Comparison of ENCODE assay signal across 10 mouse cellular contexts in the genomic region with DNA sequence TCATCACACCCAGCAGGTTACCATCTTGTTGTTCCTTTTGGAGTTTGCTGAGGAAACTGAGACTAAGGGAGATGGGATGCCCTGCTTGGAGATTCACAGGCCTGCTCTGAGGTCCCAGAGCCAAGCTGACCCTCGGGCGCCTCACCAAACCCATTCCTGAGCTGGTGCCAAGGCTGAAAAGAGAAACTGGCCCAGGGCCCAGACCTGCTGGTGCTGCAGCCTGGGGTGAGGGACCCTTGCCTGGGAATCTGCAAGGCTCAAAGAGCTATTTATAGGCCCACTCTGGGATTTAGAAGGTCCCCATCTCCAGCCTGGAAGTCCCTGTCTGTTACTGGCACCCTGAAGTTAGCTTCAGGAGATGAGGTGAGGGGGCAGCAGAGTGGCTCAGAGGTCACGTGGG. TPM values are rescaled to one million over a fixed set of nuclear protein-coding genes. Genes with fewer than 3 reads are reported as not detected.
DNase-seq lines count a peak whose midpoint lies in the region; ATAC-seq lines count a peak whose summit lies in the region.
"Had no signal": no experiment of that assay in that cellular context is flagged by ENCODE, and none has a peak within 500 bp of the region (broad histone marks: within the 10 kb centered on the region; RNA-seq: fewer than 3 reads in every experiment).

No protein-coding gene starts in this region.

- H3K9me3 ChIP-seq in hindbrain, embryonic 13.5 days = no peaks in the 10 kb centered on the region
- H3K9me3 ChIP-seq in hindbrain, embryonic 10.5 days = no peaks in the 10 kb centered on the region
- H3K9me3 ChIP-seq in midbrain, embryonic 15.5 days = no peaks in the 10 kb centered on the region
- H3K9me3 ChIP-seq: embryonic facial prominence, embryonic 12.5 days; G1E had no signal

- H3K27ac ChIP-seq in hindbrain, embryonic 13.5 days = peak overlapping the region; percentile 76
- H3K27ac ChIP-seq in hindbrain, embryonic 10.5 days = no peak overlapping the region
- peak overlapping the region; percentile 67; the same call in 1 of the 2 replicates for H3K27ac ChIP-seq in midbrain, embryonic 15.5 days
- H3K27ac ChIP-seq: embryonic facial prominence, embryonic 12.5 days had no signal

- intact Hi-C loops in heart, postnatal 10 days (cut with DNase I) = loop anchor here (5.0 kb wide), 1 partner anchor 81 kb away; no protein-coding TSS in a partner anchor

- 0 out of 2 replicates have a peak overlapping the region, but pooled peaks have one; percentile 29 for H3K9ac ChIP-seq in hindbrain, embryonic 13.5 days
- no peak overlapping the region for H3K9ac ChIP-seq in midbrain, embryonic 15.5 days
- H3K9ac ChIP-seq: embryonic facial prominence, embryonic 12.5 days had no signal

- H3K27me3 ChIP-seq in hindbrain, embryonic 13.5 days = peaks cover 11% of the 10 kb centered on the region; the same call in 1 of the 2 replicates
- H3K27me3 ChIP-seq in hindbrain, embryonic 10.5 days (ENCODE audit: insufficient read depth, poor library complexity, severe bottlenecking) = peaks cover 4% of the 10 kb centered on the region; the same call in 1 of the 2 replicates
- no peaks in the 10 kb centered on the region; the same call in 1 of the 2 replicates for H3K27me3 ChIP-seq in midbrain, embryonic 15.5 days (replicated peaks)
- H3K27me3 ChIP-seq: embryonic facial prominence, embryonic 12.5 days had no signal

- WGBS in hindbrain, embryonic 13.5 days = 69% methylated on average over 3 of the region's 3 CpGs
- WGBS in hindbrain, embryonic 10.5 days = 73% methylated on average over 3 of the region's 3 CpGs
- 64% methylated on average over 3 of the region's 3 CpGs for WGBS in midbrain, embryonic 15.5 days

- H3K4me2 ChIP-seq in hindbrain, embryonic 13.5 days = no peak overlapping the region
- H3K4me2 ChIP-seq in midbrain, embryonic 15.5 days = no peak overlapping the region
- H3K4me2 ChIP-seq: embryonic facial prominence, embryonic 12.5 days had no signal

- peaks cover 12% of the 10 kb centered on the region for H3K36me3 ChIP-seq in hindbrain, embryonic 13.5 days
- peaks cover 12% of the 10 kb centered on the region for H3K36me3 ChIP-seq in hindbrain, embryonic 10.5 days
- no peaks in the 10 kb centered on the region for H3K36me3 ChIP-seq in midbrain, embryonic 15.5 days (replicated peaks)

- H3K4me1 ChIP-seq in hindbrain, embryonic 13.5 days (replicated peaks) = peaks cover 30% of the 10 kb centered on the region
- peaks cover 18% of the 10 kb centered on the region for H3K4me1 ChIP-seq in hindbrain, embryonic 10.5 days (replicated peaks)
- H3K4me1 ChIP-seq in midbrain, embryonic 15.5 days = peaks cover 14% of the 10 kb centered on the region

- no peak overlapping the region for H3K4me3 ChIP-seq in hindbrain, embryonic 13.5 days
- H3K4me3 ChIP-seq in hindbrain, embryonic 10.5 days = no peak overlapping the region
- no peak overlapping the region for H3K4me3 ChIP-seq in midbrain, embryonic 15.5 days
- H3K4me3 ChIP-seq: embryonic facial prominence, embryonic 12.5 days had no signal

- no peak for ATAC-seq in hindbrain, embryonic 13.5 days (ENCODE audit: low FRiP score)
- no peak for ATAC-seq in midbrain, embryonic 15.5 days (replicated peaks)

- no peak for DNase-seq in hindbrain, embryonic 10.5 days (ENCODE audit: low spot score)
- peak; percentile 68 for DNase-seq in 3134 (ENCODE audit: extremely low read depth, insufficient read length, low spot score)
- peak; percentile 37 for DNase-seq in brain, adult 2 months (ENCODE audit: low read depth, low spot score)
- DNase-seq in heart, postnatal 10 days = peak; percentile 90 to 93
- DNase-seq in T-cell, adult 2 months (ENCODE audit: low spot score) = no peak
- DNase-seq in urinary bladder, postnatal 10 days (ENCODE audit: low spot score) = no peak

RNA-seq across cellular contexts. Expression of gene Nr2c2ap, which starts 2.7 kb away (rescaled TPM):
- 32.6 and 36.4 TPM in 2 replicates for polyA plus RNA-seq in hindbrain, embryonic 13.5 days (2015; fragmentation: Nextera tagmentation; extraction: Ambion mirVana)
- 37.0 and 38.0 TPM in 2 replicates for polyA plus RNA-seq in hindbrain, embryonic 10.5 days (2016; fragmentation: Nextera tagmentation; extraction: Ambion mirVana)
- total RNA-seq in heart, postnatal 10 days (2021) = 10 to 100 TPM; 10.9 to 12.8 TPM
- polyA plus RNA-seq in midbrain, embryonic 15.5 days (2015; fragmentation: Nextera tagmentation; extraction: Ambion mirVana) = 36.7 and 39.1 TPM in 2 replicates

RNA-seq across cellular contexts. Expression of gene Ncan, which starts 7.8 kb away (rescaled TPM):
- 128 and 135 TPM in 2 replicates for polyA plus RNA-seq in hindbrain, embryonic 13.5 days (2015; fragmentation: Nextera tagmentation; extraction: Ambion mirVana)
- 20.2 and 67.1 TPM in 2 replicates for polyA plus RNA-seq in hindbrain, embryonic 10.5 days (2016; fragmentation: Nextera tagmentation; extraction: Ambion mirVana)
- under 1 TPM in 1 of 2 experiments, not detected in 1; 0.19 TPM for total RNA-seq in heart, postnatal 10 days (2021)
- 186 and 193 TPM in 2 replicates for polyA plus RNA-seq in midbrain, embryonic 15.5 days (2015; fragmentation: Nextera tagmentation; extraction: Ambion mirVana)
- polyA plus RNA-seq: G1E had no signal

RNA-seq across cellular contexts. Expression of gene Rfxank, which starts 10.5 kb away (rescaled TPM):
- 12.5 and 14.3 TPM in 2 replicates for polyA plus RNA-seq in hindbrain, embryonic 13.5 days (2015; fragmentation: Nextera tagmentation; extraction: Ambion mirVana)
- 19.5 and 20.6 TPM in 2 replicates for polyA plus RNA-seq in hindbrain, embryonic 10.5 days (2016; fragmentation: Nextera tagmentation; extraction: Ambion mirVana)
- total RNA-seq in heart, postnatal 10 days (2021) = 10 to 100 TPM; 20.7 to 22.4 TPM
- 13.4 and 14.2 TPM in 2 replicates for polyA plus RNA-seq in midbrain, embryonic 15.5 days (2015; fragmentation: Nextera tagmentation; extraction: Ambion mirVana)

RNA-seq across cellular contexts. Expression of gene Borcs8, which starts 10.9 kb away (rescaled TPM):
- 53.6 and 58.2 TPM in 2 replicates for polyA plus RNA-seq in hindbrain, embryonic 13.5 days (2015; fragmentation: Nextera tagmentation; extraction: Ambion mirVana)
- polyA plus RNA-seq in hindbrain, embryonic 10.5 days (2016; fragmentation: Nextera tagmentation; extraction: Ambion mirVana) = 46.9 and 48.3 TPM in 2 replicates
- total RNA-seq in heart, postnatal 10 days (2021) = 10 to 100 TPM; 30.3 TPM
- 59.1 and 64.8 TPM in 2 replicates for polyA plus RNA-seq in midbrain, embryonic 15.5 days (2015; fragmentation: Nextera tagmentation; extraction: Ambion mirVana)

RNA-seq across cellular contexts. Expression of gene Mef2b, which starts 11.1 kb away (rescaled TPM):
- polyA plus RNA-seq in hindbrain, embryonic 13.5 days (2015; fragmentation: Nextera tagmentation; extraction: Ambion mirVana) = 0.40 TPM in 2 replicates
- polyA plus RNA-seq in hindbrain, embryonic 10.5 days (2016; fragmentation: Nextera tagmentation; extraction: Ambion mirVana) = 0.58 and 0.76 TPM in 2 replicates
- under 1 TPM; 0.38 to 0.45 TPM for total RNA-seq in heart, postnatal 10 days (2021)
- polyA plus RNA-seq in midbrain, embryonic 15.5 days (2015; fragmentation: Nextera tagmentation; extraction: Ambion mirVana) = 0.37 and 0.56 TPM in 2 replicates

Comparison
In these comparisons a context has a peak if more than half of its experiments do, and no peak if none do; other contexts are left out.
1. DNase-seq: peak in 3134 (single experiment), brain, adult 2 months (single experiment) and heart, postnatal 10 days (2 of 2); none in hindbrain, embryonic 10.5 days (single experiment), T-cell, adult 2 months (single experiment) and urinary bladder, postnatal 10 days (single experiment).